Mouse (Mus musculus): ENCODE measurements at regions not wholly inside any gene's neighbourhood (a gene's known extent, or its start where the extent isn't known, plus 50 kb on each side); places are given as distances from the start of the nearest gene placed in this dataset.
A peak's percentile ranks its signal among the peaks of the same experiment; 100 is the strongest.

DNA sequence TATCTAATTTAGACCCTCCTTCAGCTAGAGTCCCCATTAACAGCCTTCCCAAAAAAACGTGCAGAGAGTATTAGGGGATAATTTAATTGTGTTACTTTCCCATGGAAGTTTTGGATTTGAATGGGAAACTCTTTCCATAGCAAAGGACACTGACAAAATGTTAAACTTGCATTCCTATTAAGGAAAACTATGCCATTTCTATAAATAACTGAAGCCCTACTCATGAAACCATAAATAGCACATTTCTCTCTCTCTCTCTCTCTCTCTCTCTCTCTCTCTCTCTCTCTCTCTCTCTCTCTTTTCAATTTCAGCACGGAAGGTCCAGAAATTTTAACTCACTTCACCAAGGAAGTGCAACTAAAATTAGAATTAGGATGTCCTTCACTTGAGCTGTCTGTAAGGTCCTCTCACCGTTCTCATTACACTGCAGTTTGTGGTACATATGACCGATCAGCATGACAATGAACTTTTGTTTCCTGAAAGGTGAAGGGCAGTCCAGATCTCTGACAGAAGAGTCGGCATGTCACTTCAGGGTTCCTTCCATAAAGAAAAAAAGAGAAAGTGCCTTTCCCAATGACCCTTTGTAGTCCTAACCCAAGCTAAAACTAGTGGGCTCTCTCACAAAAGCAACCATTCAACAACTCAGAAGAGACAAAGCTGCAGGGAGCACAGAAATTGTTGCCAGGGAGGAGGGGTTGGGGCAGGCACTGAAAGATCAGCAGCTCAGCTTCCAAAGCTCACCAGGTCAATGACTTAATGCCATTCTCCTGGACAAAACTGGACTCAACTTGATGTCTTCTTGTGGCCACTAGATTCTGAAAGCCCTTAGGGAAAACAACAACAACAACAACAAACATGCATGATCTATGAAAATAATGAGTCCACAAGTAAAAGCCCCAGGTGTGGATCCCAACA is 696.9 kb downstream of the Diaph3 start:
- DNase-seq = no peak
- intact Hi-C loops (cut with DNase I) = no loop called here

DNA sequence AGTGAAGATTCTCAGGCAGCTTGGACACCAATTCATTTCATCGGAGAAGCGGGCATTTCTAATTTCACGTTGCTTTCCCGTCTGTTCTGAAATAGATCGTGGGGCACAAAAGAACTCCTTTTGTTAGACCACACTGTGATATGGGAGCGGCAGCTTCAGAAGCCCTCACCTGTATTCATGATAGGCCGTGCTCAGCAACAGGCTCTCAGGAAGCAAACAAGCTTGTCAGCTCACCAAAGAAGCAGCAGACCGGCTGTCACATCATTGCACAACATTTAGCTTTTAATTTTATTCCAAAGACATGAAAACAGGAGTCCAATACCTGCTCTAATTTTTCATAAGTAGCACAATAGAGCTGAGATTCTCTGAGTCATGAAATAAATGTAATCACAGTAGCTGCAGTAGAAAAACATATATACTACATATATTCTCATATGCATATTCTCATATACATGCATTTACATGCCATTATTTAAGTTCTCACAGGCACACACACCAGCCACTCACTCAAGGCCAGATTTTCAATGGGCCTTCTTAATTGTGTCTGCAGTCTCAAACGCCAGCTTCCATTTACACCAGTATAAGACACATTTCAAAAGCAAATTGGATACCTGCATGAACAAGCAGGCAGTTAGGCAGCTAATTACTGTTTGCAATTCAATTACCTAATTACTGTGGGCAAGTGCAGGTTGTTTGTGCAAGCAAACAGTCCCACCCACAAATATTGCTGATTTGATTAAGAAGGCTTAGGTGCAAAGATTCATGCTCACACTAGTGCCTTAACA is 698.9 kb downstream of the Diaph3 start:
- no peak for DNase-seq
- intact Hi-C loops (cut with DNase I) = no loop called here

DNA sequence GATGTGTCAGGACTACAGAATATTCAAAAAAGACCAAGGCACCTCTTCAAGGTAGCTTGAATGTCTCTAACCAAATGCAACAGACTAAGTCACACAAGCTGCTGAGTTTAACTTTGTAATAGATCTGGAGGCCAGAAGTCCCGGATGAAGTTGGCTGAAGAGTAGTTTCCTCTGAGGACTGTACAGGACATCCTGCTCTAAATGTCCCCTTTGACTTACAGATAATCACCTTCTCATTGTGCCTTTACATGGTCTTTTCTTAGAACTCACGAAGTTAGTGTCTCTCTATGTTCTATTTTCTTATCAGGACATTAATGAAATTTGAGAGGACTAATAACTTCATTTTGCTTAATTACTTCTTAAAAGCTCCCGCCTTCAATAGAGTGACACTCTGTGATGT is 703.7 kb downstream of the Diaph3 start:
- intact Hi-C loops (cut with DNase I) = no loop called here
- DNase-seq = no peak

DNA sequence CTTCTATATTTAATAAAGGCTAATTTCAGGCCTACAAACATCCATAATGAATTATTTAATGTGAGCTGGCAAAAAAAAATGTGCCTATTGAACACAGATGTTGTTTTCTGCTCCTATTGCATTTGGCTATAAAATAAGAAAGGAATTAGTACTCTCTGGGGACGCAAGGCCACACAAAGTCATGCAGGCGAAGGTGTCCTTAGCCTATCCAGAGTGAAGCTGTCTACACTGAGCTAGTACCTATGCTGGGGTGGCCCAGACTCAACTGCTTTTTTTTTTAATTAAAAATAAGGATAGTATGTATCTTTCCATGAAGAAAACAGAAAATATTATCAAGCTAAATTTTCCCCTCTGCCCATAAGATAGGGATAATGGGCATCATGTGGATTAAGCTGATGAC is 705.7 kb downstream of the Diaph3 start:
- no peak for DNase-seq
- intact Hi-C loops (cut with DNase I) = no loop called here

DNA sequence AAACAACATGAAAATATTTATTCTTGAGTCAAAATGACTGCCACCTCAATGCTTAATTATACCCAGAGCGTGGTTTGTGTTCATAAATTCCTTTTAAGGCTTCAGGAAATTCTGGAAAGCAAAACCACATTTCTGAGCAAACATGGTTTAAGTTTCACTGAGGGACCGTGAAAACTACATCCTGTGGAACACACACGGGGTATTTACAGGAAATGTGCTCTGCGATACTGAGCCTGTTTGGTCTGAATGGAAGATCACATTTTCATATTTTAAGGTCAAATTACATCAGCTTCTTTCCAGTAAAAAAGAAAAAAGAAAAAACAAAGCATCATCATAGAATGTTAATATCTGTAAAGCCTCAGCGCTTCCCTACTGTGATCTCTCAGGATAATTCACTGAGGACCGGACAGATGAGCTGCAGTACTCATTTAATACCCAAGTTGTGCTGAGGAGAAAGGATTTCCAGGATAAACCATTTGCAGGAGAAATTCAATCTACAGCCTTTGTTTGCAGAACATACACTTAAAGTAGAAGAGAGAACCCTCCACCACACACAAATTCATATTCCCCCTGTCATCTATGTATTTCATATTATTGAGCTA is 709.7 kb downstream of the Diaph3 start:
- intact Hi-C loops (cut with DNase I) = no loop called here

DNA sequence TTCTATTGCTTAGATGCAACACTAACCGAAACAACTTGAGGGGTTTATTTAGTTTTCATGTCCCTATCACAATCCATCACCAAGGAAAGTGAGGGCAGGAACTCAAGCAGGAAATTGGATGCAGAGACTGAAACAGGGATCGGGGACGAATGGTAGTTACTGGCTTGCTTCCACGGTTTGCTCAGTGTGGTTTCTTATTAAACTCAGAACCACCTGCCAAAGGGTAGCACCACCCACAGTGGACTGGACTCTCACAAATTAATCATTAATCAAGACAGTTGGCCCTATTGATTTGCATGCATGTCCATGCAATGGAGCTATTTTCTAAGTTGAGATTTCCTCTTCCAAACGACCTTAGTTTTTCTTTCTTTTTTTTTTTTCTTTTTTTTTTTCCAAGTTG is 719.2 kb downstream of the Diaph3 start:
- DNase-seq = no peak
- intact Hi-C loops (cut with DNase I) = no loop called here

More for the DNA sequence above, 709.7 kb downstream of the Diaph3 start:
- no peak for DNase-seq

DNA sequence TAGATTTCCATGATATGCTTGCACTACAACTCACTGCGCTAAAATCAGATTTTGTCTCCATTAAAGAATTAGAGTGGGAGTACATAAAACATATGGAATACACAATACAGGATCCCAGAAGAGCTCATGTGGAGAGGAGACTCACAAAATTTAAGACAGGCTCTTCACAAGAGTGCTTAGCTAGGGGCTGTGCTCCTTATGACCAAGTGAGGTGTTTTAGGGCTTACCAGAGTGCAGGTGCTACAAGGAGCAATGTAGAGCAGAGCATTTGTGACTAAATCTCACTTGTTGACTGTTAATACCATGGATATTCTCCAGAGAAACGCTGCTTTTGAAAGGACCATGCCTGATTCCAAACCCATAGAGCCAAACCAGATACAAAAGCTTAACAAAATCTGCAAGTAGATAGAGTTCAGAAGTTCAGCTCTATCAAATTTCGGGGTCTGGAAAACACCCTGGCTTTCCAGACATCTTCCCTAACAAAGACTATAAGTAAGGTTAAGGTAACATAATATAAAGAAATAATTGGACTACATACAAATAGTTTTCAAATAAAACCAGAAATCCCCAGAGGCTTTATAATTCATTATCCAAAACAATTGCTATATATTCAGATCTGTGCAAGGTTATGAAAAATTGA is 721.0 kb downstream of the Diaph3 start:
- DNase-seq = no peak
- intact Hi-C loops (cut with DNase I) = no loop called here

DNA sequence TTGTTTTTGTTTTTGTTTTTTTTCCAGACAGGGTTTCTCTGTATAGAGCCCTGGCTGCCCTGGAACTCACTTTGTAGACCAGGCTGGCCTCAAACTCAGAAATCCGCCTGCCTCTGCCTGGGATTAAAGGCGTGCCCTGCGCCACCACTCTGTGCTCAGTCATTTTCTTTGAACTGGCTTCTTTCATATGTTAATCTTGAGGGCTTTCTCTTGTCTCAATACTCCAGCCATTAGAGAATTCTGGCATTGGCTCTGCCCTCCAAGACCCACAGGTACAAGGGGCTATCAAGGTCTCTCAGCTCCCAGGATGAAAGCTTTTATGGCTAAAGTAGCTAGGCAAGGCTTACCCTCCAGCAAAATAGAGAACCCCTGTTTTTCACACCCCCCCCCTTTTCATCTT is 744.2 kb downstream of the Diaph3 start:
- intact Hi-C loops (cut with DNase I) = no loop called here
- DNase-seq = no peak

DNA sequence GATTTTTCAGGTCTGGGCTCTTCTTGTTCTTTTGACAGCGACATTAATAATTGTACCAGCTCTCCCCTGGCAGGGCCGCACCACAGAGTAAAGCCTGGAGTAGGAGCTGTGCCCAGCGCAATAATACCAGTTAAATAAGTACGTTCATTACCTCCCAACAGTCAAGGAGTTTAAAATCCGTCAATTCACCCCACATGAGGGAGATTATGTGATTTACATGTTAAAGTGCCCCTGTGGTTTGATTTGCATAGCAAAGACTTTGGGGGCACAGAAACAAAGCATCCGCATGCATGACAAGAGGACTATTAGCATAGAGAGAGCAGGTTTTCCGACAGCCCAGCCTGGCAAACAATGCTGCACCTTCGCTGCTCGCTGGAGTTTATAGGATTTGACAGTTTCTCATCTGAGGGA is 745.1 kb downstream of the Diaph3 start:
- intact Hi-C loops (cut with DNase I) = no loop called here
- DNase-seq = peak; percentile 50

DNA sequence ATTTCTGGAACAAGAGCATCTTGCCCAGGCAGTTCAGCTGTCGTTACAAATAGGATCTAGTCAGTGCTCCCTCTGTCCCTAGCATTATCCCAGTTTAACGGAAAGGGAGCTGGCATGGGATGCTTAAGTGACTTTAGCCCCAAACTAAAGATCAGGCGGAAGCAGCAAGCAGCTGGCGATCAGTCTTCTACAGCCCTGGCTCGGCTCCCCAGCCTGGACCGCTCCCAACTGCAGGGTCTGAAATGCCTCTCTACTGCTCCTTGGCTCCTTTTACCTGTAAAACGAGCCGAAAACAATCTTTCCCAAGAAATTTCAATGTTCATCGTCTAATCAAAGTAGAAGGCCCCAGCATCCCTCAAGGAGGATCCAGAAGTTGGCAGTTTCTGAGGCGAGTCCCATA is 745.5 kb downstream of the Diaph3 start:
- DNase-seq = peak; percentile 85
- intact Hi-C loops (cut with DNase I) = no loop called here

DNA sequence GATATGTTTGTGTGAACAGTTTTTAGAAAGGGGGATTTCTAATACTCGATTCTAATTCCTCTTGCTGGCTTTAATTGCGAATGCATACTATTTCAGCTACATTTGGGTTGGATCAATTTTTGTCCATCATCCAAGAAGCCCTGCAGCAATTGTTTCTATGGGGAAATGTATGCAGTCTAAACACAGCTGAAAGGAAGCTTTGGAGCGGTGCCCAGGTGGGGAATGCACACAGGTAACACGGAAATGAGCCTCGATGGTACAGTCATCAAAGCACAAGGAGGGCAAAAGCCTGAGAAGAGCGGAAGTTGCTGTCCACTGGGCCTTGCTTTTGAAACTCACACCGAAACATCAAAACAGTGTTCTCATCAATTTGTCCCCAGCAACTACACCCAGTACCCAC is 746.0 kb downstream of the Diaph3 start:
- no peak for DNase-seq
- intact Hi-C loops (cut with DNase I) = no loop called here

DNA sequence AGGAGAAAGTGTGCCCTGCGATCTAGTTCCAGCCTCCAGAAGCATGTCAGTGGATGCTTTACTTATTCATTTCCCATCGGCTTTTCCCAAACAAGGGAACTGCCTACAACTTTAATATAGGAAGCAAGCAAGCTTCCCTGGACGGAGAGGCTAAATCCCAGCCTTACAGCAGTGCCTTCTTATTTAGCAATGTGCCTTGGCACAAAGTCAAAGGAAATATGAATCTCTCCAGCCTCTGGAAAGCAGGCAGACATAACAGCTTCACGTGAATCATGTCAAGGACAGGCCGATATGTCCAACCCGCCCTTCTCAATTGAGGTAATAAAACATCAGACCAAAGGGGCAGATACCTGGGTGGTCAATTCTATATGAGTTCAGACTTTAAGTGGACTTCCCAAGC is 755.9 kb downstream of the Diaph3 start:
- DNase-seq = no peak

DNA sequence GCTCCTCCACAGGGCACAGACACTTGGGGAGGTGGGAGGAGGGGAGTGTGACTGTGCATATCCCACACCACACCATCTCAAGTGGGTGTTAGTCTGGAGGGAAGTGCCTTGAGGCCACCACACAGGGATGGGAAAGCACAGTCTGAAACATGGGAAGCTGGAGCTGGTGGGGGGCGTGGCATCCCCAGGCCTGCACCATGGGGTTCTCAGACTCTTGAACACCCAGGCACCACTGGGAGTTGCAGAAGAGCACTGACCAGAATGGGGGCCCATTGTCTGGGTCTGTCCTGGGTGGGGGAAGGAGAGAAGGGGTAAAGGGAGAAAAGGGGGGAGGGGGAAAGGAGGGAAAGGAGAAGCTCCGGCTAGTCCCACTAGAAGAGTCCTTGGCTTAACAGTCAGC is 776.0 kb downstream of the Diaph3 start:
- no peak for DNase-seq
- intact Hi-C loops (cut with DNase I) = no loop called here

More for the DNA sequence above, 755.9 kb downstream of the Diaph3 start:
- intact Hi-C loops (cut with DNase I) = no loop called here

DNA sequence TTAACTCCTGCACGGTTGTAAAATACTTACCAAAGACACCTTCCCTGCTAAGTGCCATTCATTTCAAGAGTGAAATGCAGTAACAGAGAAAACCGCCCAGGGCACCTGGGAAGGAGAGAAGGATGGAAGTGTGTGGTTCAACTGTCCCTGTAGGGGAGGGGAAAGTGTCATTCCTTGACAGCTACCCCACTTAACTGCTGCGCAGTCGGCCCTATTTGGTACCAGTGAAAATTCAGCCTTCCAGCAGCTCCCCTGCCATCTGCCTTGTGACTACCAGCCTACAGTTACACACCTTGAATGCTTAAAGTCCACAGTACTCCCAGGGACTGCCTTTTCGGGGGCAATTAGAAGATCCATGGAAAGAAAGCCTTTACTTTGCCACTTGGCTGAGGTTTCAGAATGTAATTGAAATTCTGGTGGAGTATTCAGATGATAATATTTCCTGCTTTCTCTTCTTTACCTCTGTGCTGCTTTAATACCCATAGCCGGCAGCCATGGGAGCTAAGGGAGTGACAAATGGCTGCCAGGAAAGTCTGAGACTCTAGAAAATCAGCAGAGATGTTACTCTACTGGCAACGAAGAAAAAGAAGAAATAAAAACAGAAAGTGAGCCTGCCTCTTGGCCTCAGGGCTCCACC is 780.5 kb downstream of the Diaph3 start:
- DNase-seq = no peak
- intact Hi-C loops (cut with DNase I) = no loop called here

DNA sequence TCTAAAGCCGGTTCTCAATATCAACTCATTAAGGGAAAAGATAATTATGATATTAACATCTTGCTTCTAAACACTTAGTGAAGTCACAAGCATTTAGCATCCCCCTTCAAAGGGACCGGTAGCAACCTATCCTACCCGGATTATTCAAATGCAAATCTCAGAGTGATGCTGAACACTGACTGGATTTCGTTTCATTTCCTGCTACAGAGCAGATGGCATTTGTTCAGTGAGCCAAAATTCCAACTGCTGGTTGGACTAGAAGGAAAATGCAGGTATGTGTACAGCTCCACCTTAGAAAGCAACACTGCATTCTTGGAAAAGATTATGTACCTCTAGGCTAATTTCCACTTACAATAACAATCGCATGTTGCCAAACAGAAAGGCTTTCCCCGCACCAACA is 782.5 kb downstream of the Diaph3 start:
- no peak for DNase-seq
- intact Hi-C loops (cut with DNase I) = no loop called here

DNA sequence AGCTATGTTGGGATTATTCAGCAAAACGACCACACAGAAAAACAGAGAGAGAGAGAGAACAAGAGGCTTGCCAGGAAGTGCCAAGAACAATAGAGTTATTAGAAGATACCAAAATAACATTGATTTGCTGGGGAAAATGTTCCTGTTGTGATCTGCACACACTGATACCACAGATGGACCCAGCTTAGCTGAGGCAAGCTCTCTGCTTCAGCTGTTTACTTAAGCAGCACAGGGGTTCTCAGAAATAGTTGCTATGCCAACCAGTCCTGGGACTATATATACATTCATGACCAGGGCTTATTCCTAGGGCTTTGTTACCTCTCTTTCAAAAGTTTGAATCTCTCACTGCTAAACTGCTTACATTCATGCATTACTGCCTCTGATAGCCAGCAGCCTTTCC is 790.5 kb downstream of the Diaph3 start:
- no peak for DNase-seq
- intact Hi-C loops (cut with DNase I) = no loop called here

DNA sequence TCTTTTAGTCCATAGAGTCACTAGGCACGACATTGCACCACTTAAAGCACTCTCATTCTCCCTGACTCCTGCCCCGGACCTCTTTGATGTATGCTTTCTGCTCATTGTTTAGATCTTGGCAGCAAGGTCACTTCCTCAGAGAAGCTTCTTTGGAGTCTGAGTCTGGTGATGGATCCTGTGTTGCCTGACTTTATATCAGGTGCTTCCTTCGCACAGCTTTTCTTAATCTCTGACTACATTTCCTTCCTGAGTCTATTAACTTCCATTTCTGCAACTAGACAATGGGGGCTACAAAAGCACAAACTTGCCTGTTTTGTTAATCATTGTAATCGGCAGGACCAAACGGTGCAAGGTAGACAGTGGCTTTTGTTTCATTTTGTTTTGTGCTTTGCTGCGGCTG is 802.0 kb downstream of the Diaph3 start:
- intact Hi-C loops (cut with DNase I) = no loop called here
- DNase-seq = no peak

DNA sequence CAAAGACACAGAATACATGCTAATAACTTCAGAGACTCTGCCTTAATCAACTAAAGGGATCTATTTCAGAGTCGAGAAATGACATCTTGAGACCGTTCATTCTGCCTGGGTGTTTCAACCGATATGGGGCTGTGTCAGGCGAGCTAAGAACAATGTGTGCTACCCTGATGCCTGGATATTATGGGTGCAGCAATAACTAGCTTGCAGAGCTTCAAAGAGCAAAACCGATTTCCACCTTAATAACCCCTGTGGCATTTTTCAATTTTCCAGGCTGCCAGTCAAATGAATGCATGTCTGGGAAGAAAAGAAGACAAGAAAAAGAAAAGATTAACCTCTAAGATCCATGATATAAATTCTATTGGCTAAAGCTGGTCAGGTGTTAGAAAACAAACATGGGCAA is 804.0 kb downstream of the Diaph3 start:
- DNase-seq = no peak
- intact Hi-C loops (cut with DNase I) = no loop called here

DNA sequence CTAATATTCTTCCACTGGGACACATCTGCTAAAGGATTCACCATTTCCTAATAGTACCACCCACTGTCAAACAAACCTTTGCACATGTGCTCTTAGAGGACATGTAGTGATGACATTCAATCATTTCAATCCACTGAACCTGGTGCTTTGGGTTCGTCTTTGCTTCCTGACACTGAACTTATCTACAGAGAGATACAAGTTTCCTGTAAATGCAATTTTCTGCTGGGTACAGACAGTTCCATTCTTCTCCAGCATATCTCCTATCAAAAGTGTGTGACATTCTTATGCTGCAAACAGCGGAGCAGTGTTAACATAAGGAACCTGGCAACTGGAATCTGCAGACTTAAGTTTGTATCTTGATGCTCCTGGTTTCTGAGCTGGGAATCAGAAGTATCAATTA is 805.8 kb downstream of the Diaph3 start:
- DNase-seq = no peak
- intact Hi-C loops (cut with DNase I) = no loop called here

DNA sequence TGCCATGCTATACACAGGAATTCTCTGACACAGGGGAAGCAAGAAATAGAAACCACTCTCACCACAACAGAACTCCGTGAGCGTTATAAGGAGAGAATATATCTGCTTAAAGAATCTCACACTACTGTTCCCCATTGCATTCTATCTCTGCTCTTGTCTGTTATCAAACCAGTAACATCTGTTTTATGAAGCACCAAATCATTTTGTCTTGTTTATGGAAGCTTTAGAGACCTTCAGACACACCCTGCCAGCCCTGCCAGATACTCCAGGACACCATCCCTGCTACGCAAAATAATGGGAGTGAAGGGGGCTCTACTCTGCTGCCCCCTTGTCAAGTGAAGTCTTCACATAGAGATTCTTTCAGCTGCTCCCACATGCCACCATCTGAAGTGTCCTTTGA is 811.9 kb downstream of the Diaph3 start:
- intact Hi-C loops (cut with DNase I) = no loop called here

DNA sequence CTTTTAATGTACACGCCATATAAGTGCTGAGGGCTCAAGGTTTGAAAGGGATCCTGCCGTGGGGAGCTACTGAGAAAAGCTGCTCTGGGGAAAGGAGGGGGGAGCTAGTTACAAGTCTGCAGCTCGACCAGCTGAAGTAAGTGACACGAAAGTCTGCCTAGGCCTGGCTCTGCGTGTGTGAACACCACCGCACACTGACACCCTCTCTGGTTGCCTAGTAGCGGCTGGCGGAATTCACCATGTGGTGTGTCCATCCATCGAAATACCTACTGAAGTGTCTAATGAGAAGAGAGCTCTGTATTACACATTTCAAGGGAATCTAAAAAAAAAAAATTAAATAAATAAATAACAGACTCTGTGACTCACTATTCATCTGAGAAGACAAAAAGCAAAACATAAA is 813.4 kb downstream of the Diaph3 start:
- peak; percentile 27 for DNase-seq
- intact Hi-C loops (cut with DNase I) = no loop called here

More for the DNA sequence above, 811.9 kb downstream of the Diaph3 start:
- no peak for DNase-seq
